Mouse (Mus musculus) embryo, embryonic 10.5 days (tissue): ENCODE data around the gene Gm9803.
"Not testable (repeated sequence)": the region's sequence is repeated elsewhere in the genome, so short reads cannot be mapped to it uniquely, and the experiment has no call there.

ENCODE experiments used
- DNase-seq: peaks from one replicate; pipeline ENCODE4 v3.0.0-alpha.2; 2015; ENCODE audit warnings: low spot score

Gene Gm9803

GRCm38 (mm10) chr10:43523931-43524330, at the start of gene Gm9803:
Gene Gm9803, plus strand, starts transcription at chr10:43524084.
- DNase-seq = not testable (repeated sequence)

GRCm38 (mm10) chr10:43475376-43475775, 48.5 kb upstream of the Gm9803 start:
- DNase-seq = peak; percentile 32

GRCm38 (mm10) chr10:43477459-43477858, 46.4 kb upstream of the Gm9803 start:
- peak; percentile 79 for DNase-seq

- DNase-seq = peak; percentile 89
Observed at GRCm38 (mm10) chr10:43477865-43478681, 45.8 kb upstream of the Gm9803 start.

- peak; percentile 71 for DNase-seq
Observed at GRCm38 (mm10) chr10:43478751-43479435, 45.0 kb upstream of the Gm9803 start, which contains the start of gene Bend3. Gene Bend3, plus strand, starts transcription at chr10:43478831.

GRCm38 (mm10) chr10:43479436-43480157, 44.3 kb upstream of the Gm9803 start:
- peak; percentile 87 for DNase-seq

GRCm38 (mm10) chr10:43480227-43480849, 43.5 kb upstream of the Gm9803 start:
- peak; percentile 36 for DNase-seq

GRCm38 (mm10) chr10:43481179-43481578, 42.7 kb upstream of the Gm9803 start:
- DNase-seq = no peak

GRCm38 (mm10) chr10:43482021-43482420, 41.9 kb upstream of the Gm9803 start:
- no peak for DNase-seq

- DNase-seq = peak; percentile 42
Observed at GRCm38 (mm10) chr10:43483426-43483995, 40.4 kb upstream of the Gm9803 start.

GRCm38 (mm10) chr10:43485751-43486268, 38.1 kb upstream of the Gm9803 start:
- no peak for DNase-seq

GRCm38 (mm10) chr10:43487441-43488010, 36.4 kb upstream of the Gm9803 start:
- DNase-seq = no peak

GRCm38 (mm10) chr10:43488258-43488657, 35.6 kb upstream of the Gm9803 start:
- no peak for DNase-seq

- no peak for DNase-seq
Observed at GRCm38 (mm10) chr10:43489139-43489538, 34.7 kb upstream of the Gm9803 start.

- peak; percentile 18 for DNase-seq
Observed at GRCm38 (mm10) chr10:43489550-43489949, 34.3 kb upstream of the Gm9803 start.

- no peak for DNase-seq
Observed at GRCm38 (mm10) chr10:43490034-43490433, 33.9 kb upstream of the Gm9803 start.

- no peak for DNase-seq
Observed at GRCm38 (mm10) chr10:43490846-43491245, 33.0 kb upstream of the Gm9803 start.

GRCm38 (mm10) chr10:43502599-43502998, 21.3 kb upstream of the Gm9803 start:
- no peak for DNase-seq

GRCm38 (mm10) chr10:43504291-43504690, 19.6 kb upstream of the Gm9803 start:
- DNase-seq = no peak

- DNase-seq = no peak
Observed at GRCm38 (mm10) chr10:43507051-43507450, 16.8 kb upstream of the Gm9803 start.

GRCm38 (mm10) chr10:43509228-43509627, 14.7 kb upstream of the Gm9803 start:
- no peak for DNase-seq
